Mouse (Mus musculus) sigmoid colon, adult 10 weeks (tissue): Measurements from ENCODE around the gene Actr6. TPM values are rescaled to one million over a fixed set of nuclear protein-coding genes. Genes with fewer than 3 reads are reported as not detected.

Experiments
- polyA plus RNA-seq: library from polyadenylated mRNA; stranded (reverse); fragments of 350-450 nt; fragmentation: Illumina TruSeq; extraction: RNeasy Lipid Tissue Mini Kit (QIAGEN cat#74804); gene quantifications from one replicate; pipeline ENCODE4 v1.2.3, GENCODE M21; 2014; ENCODE audit warnings: low read depth, low replicate concordance

Gene Actr6
- 21.4 TPM for polyA plus RNA-seq

DNA sequence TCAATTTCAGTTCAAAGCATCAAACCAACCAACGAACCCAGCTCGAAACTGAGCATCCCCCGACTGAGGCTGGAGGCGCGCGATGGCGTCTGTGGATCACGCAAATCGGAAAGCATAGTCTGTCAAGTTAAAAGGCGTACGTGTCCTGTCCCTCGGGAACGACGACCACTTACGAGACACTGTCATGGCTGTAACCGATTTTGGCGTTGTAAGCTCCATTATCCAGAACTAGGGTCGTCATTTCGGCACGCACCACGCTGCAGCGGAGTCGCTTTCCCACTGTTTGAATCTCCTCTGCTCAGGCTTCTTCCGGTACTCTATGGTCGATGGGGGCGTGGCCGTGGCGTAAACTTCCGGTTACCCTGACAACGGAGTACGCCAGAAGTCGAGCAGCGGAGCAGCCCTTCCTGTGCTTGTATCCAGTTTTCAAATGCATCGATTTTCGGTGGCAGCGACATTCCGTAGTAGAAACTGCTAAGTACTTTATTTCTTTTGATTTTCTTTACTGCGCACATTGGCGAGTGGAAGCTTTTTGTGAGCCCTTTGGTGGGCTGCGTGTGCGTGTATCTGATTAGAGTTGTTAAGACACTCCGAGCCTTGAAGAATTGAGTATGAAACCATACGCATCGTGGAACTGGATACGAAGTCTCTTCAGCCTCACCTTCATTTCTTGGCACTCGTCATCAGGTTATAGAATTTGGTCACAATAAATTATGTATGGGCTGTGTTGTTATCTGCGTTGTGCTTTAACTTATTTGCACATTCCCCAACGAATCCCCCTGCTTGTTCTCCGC, at the start of gene Actr6:
Gene Actr6 (minus strand): TSS at position 295 of the 794 bp plus-strand sequence.

DNA sequence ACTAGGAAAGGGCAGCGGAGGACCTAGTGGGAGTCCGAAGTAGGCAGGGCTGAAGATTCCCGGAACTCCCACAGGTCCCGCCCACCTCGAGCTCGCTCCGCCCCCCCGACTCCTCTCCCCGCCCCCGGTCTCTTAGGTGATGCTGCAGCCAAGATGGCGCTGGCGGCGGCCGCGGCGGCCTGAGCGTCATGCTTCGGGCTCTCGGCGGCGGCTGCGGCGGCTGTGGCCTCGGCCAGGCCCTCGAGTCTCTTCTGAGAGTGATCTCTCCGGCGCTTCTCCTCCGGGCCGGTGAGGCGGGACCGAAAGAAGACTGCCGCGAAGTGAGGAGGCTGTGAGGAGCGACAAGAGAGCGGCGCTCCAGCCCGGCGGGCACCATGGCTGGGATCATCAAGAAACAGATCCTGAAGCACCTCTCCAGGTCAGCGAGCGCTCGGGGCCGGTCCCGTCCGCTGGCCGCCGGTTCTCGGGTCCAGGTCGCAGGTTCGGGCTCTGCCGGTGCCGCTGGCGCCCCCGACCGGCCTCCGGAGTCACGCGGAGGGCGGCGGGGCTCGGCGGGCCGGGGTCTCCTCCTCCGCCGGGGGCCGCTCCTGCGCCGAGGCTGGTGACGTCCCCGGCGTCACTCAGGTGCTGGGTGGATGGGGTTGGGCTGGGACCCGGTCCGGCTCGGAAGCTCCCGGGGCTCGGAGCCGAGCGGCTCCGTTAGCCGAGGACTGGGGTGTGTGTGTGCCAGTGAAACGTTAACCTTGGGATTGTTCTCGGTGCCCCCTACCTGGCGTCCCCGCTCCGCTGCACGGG, 13.0 kb upstream of the Actr6 start, which contains the start of gene Uhrf1bp1l:
Gene Uhrf1bp1l (plus strand): TSS at position 121 of the 795 bp plus-strand sequence.

DNA sequence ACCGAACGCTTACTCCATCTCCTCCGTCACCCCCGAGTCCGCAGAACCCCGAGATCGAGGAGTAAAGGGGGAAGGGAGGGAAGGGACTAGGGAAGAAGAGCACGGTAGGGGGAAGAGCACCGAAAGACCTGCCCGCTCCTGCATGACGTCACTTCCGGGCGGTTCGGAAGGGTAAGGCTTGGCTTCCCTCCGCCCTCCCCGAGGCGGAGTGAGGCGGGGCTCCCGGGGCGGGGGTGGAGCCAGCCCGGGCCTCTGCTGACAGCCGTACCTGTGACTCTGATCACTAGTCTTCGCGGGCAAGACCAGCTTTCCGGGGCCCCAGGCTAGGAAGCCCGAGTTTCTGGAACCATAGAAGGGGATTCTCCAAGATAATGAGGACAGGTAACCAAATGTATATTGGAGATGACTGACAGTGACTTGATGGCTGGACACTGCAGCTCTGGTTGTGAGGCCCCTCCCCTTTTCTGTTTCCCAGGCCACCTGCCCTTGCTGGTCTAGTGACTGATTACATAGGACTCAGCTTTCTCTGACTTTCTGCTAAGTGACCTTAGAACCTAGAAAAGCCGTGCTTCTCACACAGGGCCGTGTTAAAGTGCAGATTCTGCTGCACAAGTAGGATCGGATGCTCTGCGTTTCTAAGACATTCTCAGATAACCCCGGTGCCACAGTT, 45.8 kb downstream of the Actr6 start, which contains the start of gene Scyl2:
Gene Scyl2 (minus strand): TSS at position 147 of the 670 bp plus-strand sequence.

Other genes with a start within 250 kb of the Actr6 start
- 54.8 TPM for gene Nr1h4, start 198.7 kb downstream of the Actr6 start, polyA plus RNA-seq
- 0.50 TPM for gene Slc17a8, start 111.0 kb downstream of the Actr6 start, polyA plus RNA-seq
- gene Scyl2, start 46.0 kb downstream of the Actr6 start, polyA plus RNA-seq, result 96.1 TPM
- gene Uhrf1bp1l, start 12.7 kb upstream of the Actr6 start, polyA plus RNA-seq, result 84.8 TPM
- 1.2 TPM for gene Anks1b, start 141.2 kb upstream of the Actr6 start, polyA plus RNA-seq